Mouse (Mus musculus): ENCODE results near the gene Gng12.

DNA sequence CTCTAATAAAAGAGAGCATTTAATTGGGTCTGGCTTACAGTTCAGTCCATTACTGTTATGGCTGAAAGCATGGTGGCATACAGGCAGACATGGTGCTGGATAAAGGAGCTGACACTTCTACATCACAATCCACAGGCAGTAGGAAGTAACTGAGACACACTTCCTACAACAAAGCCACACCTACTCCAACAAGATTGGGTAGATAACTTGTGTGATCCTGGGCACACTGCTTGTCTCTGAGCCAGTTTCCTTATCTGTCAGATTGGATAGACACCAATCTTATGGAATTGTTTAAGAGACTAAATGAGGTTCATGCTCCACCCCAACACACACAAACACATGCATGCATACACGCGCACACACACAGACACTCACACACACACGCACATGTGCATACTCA is 51.9 kb downstream of the Gng12 start:
- TF ChIP-seq CTCF (IDR thresholded peaks at IDR 0.05; ENCODE audit: borderline replicate concordance, insufficient read depth, low read length) (no peak), POLR2A (IDR thresholded peaks at IDR 0.05; ENCODE audit: low read depth, low read length) (no peak)
